Mouse (Mus musculus) MEL (cell line): ENCODE results near the gene Padi2. TPM values are rescaled to one million over a fixed set of nuclear protein-coding genes. Genes with fewer than 3 reads are reported as not detected.

Source experiments
- polyA plus RNA-seq, 2 experiments: library from polyadenylated mRNA; stranded (reverse) in 1 of 2; unstranded in 1 of 2; fragments of >175 nt in 1 of 2; fragments of >200 nt in 1 of 2; gene quantifications; 2 replicates each; pipeline versions ENCODE4 v1.2.1 to v1.2.4; 2012; ENCODE audit warnings: low replicate concordance in 2 of 2, low read depth in 1 of 2; ENCODE audit not compliant: insufficient read length in 2 of 2, insufficient read depth in 1 of 2, missing spikeins in 1 of 2
- total RNA-seq: library from RNA; depleted of rRNA; stranded (reverse); fragments of 300-350 nt; gene quantifications from 2 replicates; pipeline ENCODE4 v1.2.3, GENCODE M21; 2012; rRNA removed

Gene Padi2
- total and polyA plus RNA-seq, 3 experiments, result 0.07 to 0.27 TPM; not detected in 1

Other genes starting within 250 kb of the Padi2 start
- gene Arhgef10l, start 240.3 kb upstream of the Padi2 start, total RNA-seq, result 10.2 and 16.9 TPM in 2 replicates
- gene Arhgef10l, start 240.3 kb upstream of the Padi2 start, polyA plus RNA-seq, result 10 to 100 TPM in 1 of 2 experiments, not detected in 1; 26.0 TPM
- gene Rcc2, start 205.8 kb upstream of the Padi2 start, total RNA-seq, result 267 and 270 TPM in 2 replicates
- 100 to 1,000 TPM; 254 to 427 TPM for gene Rcc2, start 205.8 kb upstream of the Padi2 start, polyA plus RNA-seq
- not detected in 2 replicates for gene Padi6, start 163.7 kb upstream of the Padi2 start, total RNA-seq
- not detected for gene Padi6, start 163.7 kb upstream of the Padi2 start, polyA plus RNA-seq
- not detected in 2 replicates for gene Padi4, start 132.1 kb upstream of the Padi2 start, total RNA-seq
- not detected for gene Padi4, start 132.1 kb upstream of the Padi2 start, polyA plus RNA-seq
- 75.9 and 106 TPM in 2 replicates for gene Padi3, start 95.7 kb upstream of the Padi2 start, total RNA-seq
- gene Padi3, start 95.7 kb upstream of the Padi2 start, polyA plus RNA-seq, result 10 to 100 TPM in 1 of 2 experiments, not detected in 1; 73.1 TPM
- 0.26 and 0.31 TPM in 2 replicates for gene Padi1, start 60.6 kb upstream of the Padi2 start, total RNA-seq
- gene Padi1, start 60.6 kb upstream of the Padi2 start, polyA plus RNA-seq, result under 1 TPM in 1 of 2 experiments, not detected in 1; 0.40 TPM
- 271 and 292 TPM in 2 replicates for gene Sdhb, start 54.9 kb downstream of the Padi2 start, total RNA-seq
- 100 to 1,000 TPM; 342 to 414 TPM for gene Sdhb, start 54.9 kb downstream of the Padi2 start, polyA plus RNA-seq
- gene Atp13a2, start 80.5 kb downstream of the Padi2 start, total RNA-seq, result 27.3 and 29.0 TPM in 2 replicates
- gene Atp13a2, start 80.5 kb downstream of the Padi2 start, polyA plus RNA-seq, result 10 to 100 TPM in 1 of 2 experiments, not detected in 1; 65.4 TPM
- gene Mfap2, start 104.1 kb downstream of the Padi2 start, total RNA-seq, result not detected in 2 replicates
- gene Mfap2, start 104.1 kb downstream of the Padi2 start, polyA plus RNA-seq, result not detected
- 0.77 and 0.92 TPM in 2 replicates for gene Crocc, start 154.2 kb downstream of the Padi2 start, total RNA-seq
- 1 to 10 TPM in 1 of 2 experiments, not detected in 1; 3.6 TPM for gene Crocc, start 154.2 kb downstream of the Padi2 start, polyA plus RNA-seq
- gene Necap2, start 172.0 kb downstream of the Padi2 start, total RNA-seq, result 45.1 and 57.4 TPM in 2 replicates
- gene Necap2, start 172.0 kb downstream of the Padi2 start, polyA plus RNA-seq, result 10 to 100 TPM in 1 of 2 experiments, not detected in 1; 75.6 TPM
- gene Spata21, start 182.0 kb downstream of the Padi2 start, total RNA-seq, result not detected in 2 replicates
- gene Spata21, start 182.0 kb downstream of the Padi2 start, polyA plus RNA-seq, result not detected
- gene Szrd1, start 233.4 kb downstream of the Padi2 start, total RNA-seq, result 63.0 and 64.4 TPM in 2 replicates
- gene Szrd1, start 233.4 kb downstream of the Padi2 start, polyA plus RNA-seq, result 100 to 1,000 TPM in 1 of 2 experiments, not detected in 1; 137 TPM
- gene Fbxo42, start 241.6 kb downstream of the Padi2 start, total RNA-seq, result 10.1 and 11.2 TPM in 2 replicates
- 100 to 1,000 TPM in 1 of 2 experiments, 10 to 100 TPM in 1; 23.1 to 260 TPM for gene Fbxo42, start 241.6 kb downstream of the Padi2 start, polyA plus RNA-seq